Mouse (Mus musculus): ENCODE results near the gene 1110051M20Rik.

Gene 1110051M20Rik

DNA sequence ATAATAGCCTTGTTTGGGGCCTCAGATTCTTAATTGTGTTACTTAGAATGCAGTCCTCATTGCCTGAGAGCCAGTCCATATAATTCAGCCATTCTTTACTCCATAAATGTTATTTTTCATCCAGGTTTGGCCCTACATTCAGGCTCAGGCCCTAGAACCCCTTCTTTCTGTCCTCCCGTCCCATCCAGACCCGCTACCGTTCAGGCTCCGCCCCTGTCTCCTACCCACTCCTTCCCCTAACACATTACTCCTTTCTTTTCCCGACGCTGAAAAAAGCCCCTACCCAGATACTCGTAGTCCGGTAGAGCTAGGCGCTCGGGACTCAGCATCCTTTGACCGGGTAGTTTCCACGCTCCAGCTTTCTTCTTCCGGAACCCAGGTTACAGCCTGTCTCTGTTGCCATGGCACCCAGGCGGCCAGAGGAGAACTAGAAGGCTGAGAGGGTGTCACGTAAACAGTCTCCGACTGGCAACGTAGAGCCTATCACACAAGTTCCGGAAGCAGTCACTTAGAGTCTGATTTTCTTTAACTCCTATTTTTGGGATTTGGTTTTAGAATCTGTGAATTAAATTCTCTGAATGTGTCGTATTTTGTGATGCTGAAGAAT is at the start of gene 1110051M20Rik:
Gene 1110051M20Rik (minus strand): TSS at position 419 of the 607 bp plus-strand sequence.
- POLR2A ChIA-PET, result interaction anchor here in 3 of 4 experiments (0.6 to 2.1 kb wide), 16 partner anchors 8 to 206 kb away, joined by 3 to 9 read pairs (median 3); partner anchors contain the start of genes Lrp4 (in 3 of the 3), Arhgap1 (in 1 of the 3), Ckap5 (in 1 of the 3) and Zfp408 (in 1 of the 3)
- CTCF ChIA-PET, result interaction anchor here in 3 of 4 experiments (0.5 to 1.2 kb wide), 5 partner anchors 11 to 207 kb away, joined by 3 to 8 read pairs (median 4); partner anchors contain the start of gene Ddb2 (in 1 of the 3)

DNA sequence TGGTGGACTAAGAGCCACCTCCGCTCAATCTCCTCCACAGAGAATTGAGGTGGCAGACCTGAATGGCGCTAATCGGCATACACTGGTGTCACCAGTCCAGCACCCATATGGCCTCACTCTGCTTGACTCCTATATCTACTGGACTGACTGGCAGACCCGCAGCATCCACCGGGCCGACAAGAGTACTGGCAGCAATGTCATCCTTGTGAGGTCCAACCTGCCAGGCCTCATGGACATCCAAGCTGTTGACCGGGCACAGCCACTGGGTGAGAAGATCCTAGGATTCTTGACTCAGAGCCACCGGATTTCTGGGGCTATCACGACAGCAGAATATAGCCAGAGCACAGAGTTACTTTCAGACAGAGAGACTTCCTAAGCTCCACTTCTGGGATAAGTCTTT is 49.5 kb upstream of the 1110051M20Rik start:
- CTCF ChIA-PET, result interaction anchor here in 1 of 4 experiments (0.6 kb wide), 1 partner anchor 10 kb away, joined by 7 read pairs; no protein-coding TSS in a partner anchor
- POLR2A ChIA-PET, result interaction anchor here in 1 of 4 experiments (0.5 kb wide), 1 partner anchor 35 kb away, joined by 3 read pairs; no protein-coding TSS in a partner anchor

DNA sequence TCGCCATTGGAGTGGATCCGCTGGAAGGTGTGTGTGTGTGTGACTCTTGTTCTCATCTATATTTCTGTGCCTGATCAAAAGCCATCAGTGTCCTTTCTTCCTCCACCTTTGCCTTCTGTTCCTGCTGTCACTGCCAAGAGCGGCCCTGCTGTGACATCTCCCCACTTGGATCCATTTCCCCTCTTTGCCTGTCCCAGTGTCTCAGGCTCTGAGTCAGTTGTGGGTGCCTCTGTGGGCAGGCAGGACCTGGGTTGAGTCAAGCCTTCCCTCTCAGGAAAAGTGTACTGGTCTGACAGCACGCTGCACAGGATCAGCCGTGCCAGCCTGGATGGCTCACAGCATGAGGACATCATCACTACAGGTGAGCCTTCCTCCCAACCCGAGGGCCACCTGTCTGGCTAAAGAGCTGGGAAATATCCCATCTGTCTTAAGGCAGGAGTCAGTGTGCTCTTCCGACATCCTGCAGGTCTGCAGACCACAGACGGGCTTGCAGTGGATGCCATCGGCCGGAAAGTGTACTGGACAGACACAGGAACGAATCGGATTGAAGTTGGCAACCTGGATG is 47.6 kb upstream of the 1110051M20Rik start:
- POLR2A ChIA-PET, result interaction anchor here in 1 of 4 experiments (0.8 kb wide), 1 partner anchor 219 kb away, joined by 3 read pairs; no protein-coding TSS in a partner anchor
- CTCF ChIA-PET, result no interaction called here

DNA sequence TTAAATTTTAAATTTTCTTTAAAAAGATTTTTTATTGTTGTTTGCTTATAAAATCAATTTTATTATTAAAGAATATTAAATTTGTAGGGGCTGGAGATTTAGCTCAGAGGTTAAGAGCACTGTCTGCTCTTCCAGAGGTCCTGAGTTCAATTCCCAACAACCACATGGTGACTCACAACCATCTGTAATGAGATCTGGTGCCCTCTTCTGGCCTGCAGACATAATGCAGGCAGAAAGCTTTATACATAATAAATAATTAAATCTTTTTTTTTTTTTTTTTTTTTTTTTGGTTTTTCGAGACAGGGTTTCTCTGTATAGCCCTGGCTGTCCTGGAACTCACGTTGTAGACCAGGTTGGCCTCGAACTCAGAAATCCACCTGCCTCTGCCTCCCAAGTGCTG is 42.8 kb upstream of the 1110051M20Rik start:
- CTCF ChIA-PET, result interaction anchor here (0.5 to 2.3 kb wide), 32 partner anchors 9 to 375 kb away, joined by 3 to 12 read pairs (median 4); partner anchors contain the start of gene Lrp4 (in 1 of the 4)
- POLR2A ChIA-PET, result interaction anchor here in 2 of 4 experiments (0.5 to 1.0 kb wide), 4 partner anchors 144 to 250 kb away, joined by 3 read pairs; partner anchors contain the start of gene Ddb2 (in 1 of the 2)

DNA sequence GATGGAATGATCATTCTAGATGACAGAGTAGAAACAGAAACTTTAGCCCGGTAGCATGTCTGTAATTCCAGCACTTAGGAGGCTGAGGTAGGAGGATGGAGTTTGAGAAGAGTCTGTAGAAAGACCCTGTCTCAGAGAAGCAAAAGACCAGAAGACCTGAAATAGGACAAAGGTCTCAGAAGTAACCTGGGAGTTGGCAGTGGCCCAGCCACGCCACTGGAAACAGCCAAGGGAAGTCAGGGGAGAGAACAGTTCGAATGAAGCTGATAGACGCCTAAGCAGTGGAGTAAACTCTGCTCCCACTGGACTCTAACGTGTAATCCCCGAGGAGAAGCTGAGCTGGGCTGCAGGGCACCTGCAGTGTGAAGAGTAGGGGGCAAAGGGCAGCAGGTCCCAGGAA is 40.8 kb upstream of the 1110051M20Rik start:
- CTCF ChIA-PET, result interaction anchor here in 1 of 4 experiments (0.5 to 0.9 kb wide), 2 partner anchors 345 to 370 kb away, joined by 3 read pairs; no protein-coding TSS in a partner anchor
- POLR2A ChIA-PET, result no interaction called here

DNA sequence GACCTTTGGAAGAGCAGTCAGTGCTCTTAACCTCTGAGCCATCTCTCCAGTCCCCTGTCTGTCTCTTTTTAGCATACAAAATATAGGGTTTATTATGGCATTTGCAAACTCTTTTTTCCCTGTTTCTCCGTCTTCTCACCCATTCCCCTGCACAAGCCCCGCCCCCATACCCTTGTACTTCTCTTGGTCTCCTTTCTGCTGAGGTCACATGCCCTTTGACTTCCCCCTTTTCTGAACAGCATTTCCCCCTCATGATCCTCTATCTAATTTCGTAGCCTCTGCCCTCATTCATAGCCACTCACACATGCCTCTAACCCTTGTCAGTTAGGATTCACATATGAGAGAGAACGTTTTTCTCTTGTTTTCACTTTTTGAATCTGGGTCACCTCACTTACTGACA is 40.2 kb upstream of the 1110051M20Rik start:
- CTCF ChIA-PET, result no interaction called here

DNA sequence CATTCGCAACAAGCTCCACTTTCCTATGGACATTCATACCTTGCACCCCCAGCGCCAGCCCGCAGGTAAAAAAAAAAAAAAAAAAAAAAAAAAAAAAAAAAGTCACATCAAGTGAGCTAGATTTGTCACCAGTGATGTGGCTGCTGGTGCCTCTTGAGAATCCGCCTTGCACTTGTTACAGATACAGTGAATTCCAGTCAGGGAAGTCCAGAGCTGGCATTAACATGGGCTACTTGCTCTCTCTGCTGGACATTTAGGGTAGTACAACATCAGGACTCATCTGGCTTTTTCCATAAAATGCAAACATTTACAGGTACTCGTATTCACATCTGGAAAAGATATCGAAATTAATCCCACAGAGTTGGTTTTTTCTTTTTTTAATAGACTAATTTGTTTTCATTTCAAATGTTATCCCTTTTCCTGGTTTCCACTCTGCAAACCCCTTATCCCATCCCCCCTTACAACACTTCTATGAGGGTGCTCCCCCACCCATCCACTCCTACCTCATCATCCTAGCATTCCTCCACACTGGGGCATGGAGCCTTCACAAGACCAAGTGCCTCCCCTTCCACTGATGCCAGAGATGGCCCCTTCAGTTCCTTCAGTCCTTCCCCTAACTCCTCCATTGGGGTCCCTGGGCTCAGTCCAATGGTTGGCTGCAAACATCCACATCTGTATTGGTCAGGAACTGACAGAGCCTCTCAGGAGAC is 36.5 kb upstream of the 1110051M20Rik start:
- CTCF ChIA-PET, result interaction anchor here (0.6 to 3.9 kb wide), 56 partner anchors 9 to 1155 kb away, joined by 3 to 45 read pairs (median 4); partner anchors contain the start of genes Ddb2 (in 2 of the 4) and Arfgap2 (in 1 of the 4)
- POLR2A ChIA-PET, result interaction anchor here (0.5 to 1.6 kb wide), 21 partner anchors 15 to 631 kb away, joined by 3 to 8 read pairs (median 3); partner anchors contain the start of genes Arfgap2 (in 2 of the 4), Ckap5 (in 1 of the 4) and Ddb2 (in 1 of the 4)

More for the DNA sequence above, 40.2 kb upstream of the 1110051M20Rik start:
- POLR2A ChIA-PET, result no interaction called here

DNA sequence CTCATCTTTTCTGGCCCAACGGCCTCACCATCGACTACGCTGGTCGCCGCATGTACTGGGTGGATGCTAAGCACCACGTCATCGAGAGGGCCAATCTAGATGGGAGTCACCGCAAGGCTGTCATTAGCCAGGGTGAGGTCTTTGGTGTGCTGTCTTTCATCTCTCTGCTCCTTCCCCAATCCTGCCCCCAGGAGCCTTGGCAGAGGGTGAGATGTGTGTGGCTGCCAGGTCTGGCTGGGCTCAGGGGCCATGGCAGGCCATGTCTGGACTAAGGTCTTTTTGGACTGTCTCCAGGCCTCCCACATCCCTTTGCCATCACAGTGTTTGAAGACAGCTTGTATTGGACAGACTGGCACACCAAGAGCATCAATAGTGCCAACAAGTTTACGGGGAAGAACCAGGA is 35.9 kb upstream of the 1110051M20Rik start:
- ChIA-PET POLR2A (interaction anchor here in 3 of 4 experiments (0.5 to 1.6 kb wide), 15 partner anchors 14 to 365 kb away, joined by 3 to 8 read pairs (median 3); partner anchors contain the start of genes Arfgap2 (in 1 of the 3) and Ddb2 (in 1 of the 3)), CTCF (interaction anchor here (0.6 to 3.9 kb wide), 46 partner anchors 10 to 1156 kb away, joined by 3 to 45 read pairs (median 4); partner anchors contain the start of genes Arfgap2 (in 1 of the 4) and Ddb2 (in 1 of the 4))

DNA sequence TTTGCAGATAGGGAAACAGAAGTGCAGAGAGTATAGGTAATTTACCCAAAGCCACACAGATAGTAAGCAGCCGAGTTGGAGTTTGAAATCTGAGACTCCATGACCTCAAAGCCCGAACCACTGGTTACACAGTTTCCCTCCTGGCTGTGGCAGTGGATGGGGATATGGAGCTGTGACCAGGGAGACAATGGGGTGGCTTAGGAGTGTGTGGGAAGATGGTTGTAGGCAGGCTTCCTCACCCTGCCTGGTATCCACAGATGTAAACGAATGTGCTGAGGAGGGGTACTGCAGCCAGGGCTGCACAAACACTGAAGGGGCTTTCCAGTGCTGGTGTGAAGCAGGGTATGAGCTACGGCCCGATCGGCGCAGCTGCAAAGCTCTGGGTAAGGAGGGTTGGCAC is 32.3 kb upstream of the 1110051M20Rik start:
- ChIA-PET POLR2A (interaction anchor here in 3 of 4 experiments (0.6 to 2.8 kb wide), 10 partner anchors 8 to 254 kb away, joined by 3 to 11 read pairs (median 4); partner anchors contain the start of genes Lrp4 (in 2 of the 3) and Ddb2 (in 1 of the 3)), CTCF (interaction anchor here (0.5 to 2.3 kb wide), 10 partner anchors 10 to 525 kb away, joined by 3 to 8 read pairs (median 4); partner anchors contain the start of gene Lrp4 (in 1 of the 4))

DNA sequence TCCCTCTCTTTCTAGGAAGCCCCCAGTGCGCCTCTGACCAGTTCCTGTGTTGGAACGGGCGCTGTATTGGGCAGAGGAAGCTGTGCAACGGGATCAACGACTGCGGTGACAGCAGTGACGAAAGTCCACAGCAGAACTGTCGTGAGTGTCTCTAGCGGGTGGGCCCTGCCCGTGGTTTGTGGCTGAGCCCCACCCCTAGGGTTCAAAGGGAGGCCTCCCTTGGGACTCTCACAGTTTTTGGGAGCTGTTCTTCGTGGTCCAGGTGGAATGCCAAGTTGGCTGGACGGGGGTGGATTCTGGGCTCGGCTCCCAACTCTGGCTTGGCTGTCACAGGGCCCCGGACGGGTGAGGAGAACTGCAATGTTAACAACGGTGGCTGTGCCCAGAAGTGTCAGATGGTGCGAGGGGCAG is 31.8 kb upstream of the 1110051M20Rik start:
- CTCF ChIA-PET, result interaction anchor here (0.5 to 2.3 kb wide), 8 partner anchors 11 to 192 kb away, joined by 3 to 8 read pairs (median 4); no protein-coding TSS in a partner anchor
- POLR2A ChIA-PET, result interaction anchor here in 3 of 4 experiments (0.6 to 1.7 kb wide), 7 partner anchors 18 to 303 kb away, joined by 3 to 8 read pairs (median 4); partner anchors contain the start of gene Ddb2 (in 1 of the 3)

DNA sequence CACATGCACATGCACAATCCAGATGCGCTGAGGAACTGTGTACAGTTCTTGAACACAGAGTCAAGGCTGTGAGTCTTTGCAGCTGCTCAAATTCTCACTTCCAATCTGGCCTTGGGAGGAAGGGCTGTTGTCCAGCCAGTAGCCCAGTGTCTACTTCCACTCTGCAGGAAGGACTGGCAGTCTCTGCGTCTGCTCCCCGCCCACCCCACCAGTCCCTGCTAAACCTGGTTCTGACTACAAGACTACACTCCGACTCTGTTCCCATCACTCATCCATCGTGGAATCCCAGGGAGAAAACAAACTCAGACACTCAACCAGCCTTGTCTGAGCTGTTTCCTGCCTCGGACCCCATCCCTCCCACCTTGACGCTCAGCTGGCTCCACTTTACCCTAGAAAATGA is 31.3 kb upstream of the 1110051M20Rik start:
- ChIA-PET CTCF (interaction anchor here in 2 of 4 experiments (1.0 to 2.3 kb wide), 3 partner anchors 11 to 190 kb away, joined by 4 to 6 read pairs (median 5); no protein-coding TSS in a partner anchor), POLR2A (interaction anchor here in 3 of 4 experiments (0.7 to 1.7 kb wide), 5 partner anchors 17 to 304 kb away, joined by 3 to 8 read pairs (median 4); no protein-coding TSS in a partner anchor)

DNA sequence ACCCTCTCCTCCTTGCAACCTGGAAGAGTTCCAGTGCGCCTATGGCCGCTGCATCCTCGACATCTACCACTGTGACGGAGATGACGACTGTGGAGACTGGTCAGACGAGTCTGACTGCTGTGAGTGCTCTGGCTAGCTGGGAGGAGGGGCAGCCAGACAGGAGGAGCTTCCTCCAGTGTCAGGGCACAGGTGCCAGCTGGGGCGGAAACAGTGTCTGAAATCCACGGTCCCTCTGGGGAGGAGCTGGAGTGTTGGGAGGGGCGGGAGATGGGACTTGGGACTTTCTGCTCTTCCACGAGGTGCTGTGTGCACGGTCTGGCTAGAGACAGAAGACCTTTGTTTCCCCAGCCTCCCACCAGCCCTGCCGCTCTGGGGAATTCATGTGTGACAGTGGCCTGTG is 29.9 kb upstream of the 1110051M20Rik start:
- POLR2A ChIA-PET, result interaction anchor here in 2 of 4 experiments (0.6 to 2.1 kb wide), 4 partner anchors 11 to 237 kb away, joined by 3 to 8 read pairs (median 4); partner anchors contain the start of gene Ddb2 (in 1 of the 2)
- CTCF ChIA-PET, result interaction anchor here in 1 of 4 experiments (0.6 to 1.1 kb wide), 2 partner anchors 13 to 17 kb away, joined by 3 read pairs; no protein-coding TSS in a partner anchor

DNA sequence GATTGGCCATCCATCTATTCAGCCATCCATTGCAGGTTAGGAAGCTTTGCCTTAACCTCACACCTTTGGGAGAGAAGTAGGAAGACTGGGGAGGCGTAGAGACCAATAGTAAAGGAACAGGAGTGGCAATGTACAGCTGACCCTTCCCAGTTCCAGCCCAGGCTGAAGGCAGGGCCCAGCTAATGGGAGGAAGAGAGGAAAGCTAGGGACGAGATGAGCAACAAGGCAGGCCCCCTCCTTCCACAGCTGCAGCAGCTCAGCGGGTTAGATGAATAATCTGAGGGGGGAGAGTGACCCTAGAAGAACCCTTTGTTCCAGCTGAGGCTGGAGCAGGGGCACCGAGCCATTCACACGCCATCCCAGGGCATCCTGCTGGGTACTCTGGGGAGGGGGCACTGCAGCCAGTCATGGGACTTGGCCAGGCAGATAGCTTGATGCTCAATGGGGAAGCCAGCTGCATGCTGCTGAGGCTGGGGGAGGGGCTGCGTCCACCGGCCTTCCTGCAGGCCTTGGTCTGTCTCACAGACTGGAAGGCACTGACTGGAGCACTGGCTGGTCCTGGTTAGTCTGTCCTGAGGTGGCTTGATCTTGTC is 25.6 kb upstream of the 1110051M20Rik start:
- CTCF ChIA-PET, result interaction anchor here in 3 of 4 experiments (0.6 to 1.7 kb wide), 10 partner anchors 10 to 520 kb away, joined by 3 to 8 read pairs (median 4); no protein-coding TSS in a partner anchor
- POLR2A ChIA-PET, result interaction anchor here in 3 of 4 experiments (1.0 to 2.8 kb wide), 8 partner anchors 8 to 234 kb away, joined by 3 to 11 read pairs (median 3); partner anchors contain the start of genes 1110051M20Rik (in 1 of the 3), Ckap5 (in 1 of the 3) and Ddb2 (in 1 of the 3)

DNA sequence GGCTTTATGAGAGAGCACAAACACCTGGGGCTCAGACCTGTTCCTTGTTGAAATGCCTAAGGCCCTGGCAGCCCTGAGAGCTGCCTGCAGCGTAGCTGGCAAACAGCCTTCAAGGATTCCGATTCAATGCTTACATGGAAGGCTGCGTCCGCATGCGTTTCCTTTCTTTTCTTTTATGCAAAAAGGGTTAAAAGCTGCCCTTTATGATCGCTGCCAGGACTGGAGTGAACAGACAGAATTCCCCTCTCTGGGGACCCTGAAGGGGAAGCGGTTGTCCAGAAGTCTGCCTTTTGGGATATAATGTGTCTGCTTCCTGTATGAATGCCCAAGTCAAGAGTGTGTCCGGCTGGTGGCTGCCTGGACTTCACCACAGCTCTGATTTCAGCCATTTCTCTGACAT is 23.1 kb upstream of the 1110051M20Rik start:
- POLR2A ChIA-PET, result interaction anchor here in 2 of 4 experiments (0.6 to 2.8 kb wide), 7 partner anchors 8 to 398 kb away, joined by 3 to 11 read pairs (median 5); partner anchors contain the start of gene Ckap5 (in 1 of the 2)
- CTCF ChIA-PET, result interaction anchor here (0.5 to 1.4 kb wide), 9 partner anchors 9 to 357 kb away, joined by 3 to 9 read pairs (median 3); partner anchors contain the start of gene Mybpc3 (in 1 of the 4)

DNA sequence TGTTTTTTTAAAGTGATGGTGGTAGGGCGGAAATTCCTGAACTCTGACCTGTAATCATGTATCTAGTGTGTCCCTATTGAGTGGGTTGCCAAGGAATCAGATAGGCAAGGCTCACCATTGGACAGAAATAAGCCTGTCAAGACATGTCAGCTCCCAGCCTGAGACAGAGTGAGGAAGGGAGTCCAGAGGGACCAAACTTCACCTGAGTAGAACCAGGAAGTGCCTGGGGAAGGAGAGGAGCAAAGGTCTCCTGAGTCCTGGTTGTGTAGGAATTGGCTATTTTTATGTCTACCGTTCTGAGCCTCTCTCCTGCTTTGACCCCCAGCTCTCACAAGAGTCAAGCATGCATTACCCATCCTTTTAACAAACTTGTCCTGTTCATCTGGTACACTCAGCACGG is 21.4 kb upstream of the 1110051M20Rik start:
- CTCF ChIA-PET, result interaction anchor here in 2 of 4 experiments (0.5 to 0.9 kb wide), 3 partner anchors 8 to 15 kb away, joined by 3 to 5 read pairs (median 3); partner anchors contain the start of gene Lrp4 (in 1 of the 2)
- POLR2A ChIA-PET, result interaction anchor here in 2 of 4 experiments (0.7 to 1.2 kb wide), 2 partner anchors 15 to 61 kb away, joined by 3 to 10 read pairs; partner anchors contain the start of gene Ckap5 (in 1 of the 2)

DNA sequence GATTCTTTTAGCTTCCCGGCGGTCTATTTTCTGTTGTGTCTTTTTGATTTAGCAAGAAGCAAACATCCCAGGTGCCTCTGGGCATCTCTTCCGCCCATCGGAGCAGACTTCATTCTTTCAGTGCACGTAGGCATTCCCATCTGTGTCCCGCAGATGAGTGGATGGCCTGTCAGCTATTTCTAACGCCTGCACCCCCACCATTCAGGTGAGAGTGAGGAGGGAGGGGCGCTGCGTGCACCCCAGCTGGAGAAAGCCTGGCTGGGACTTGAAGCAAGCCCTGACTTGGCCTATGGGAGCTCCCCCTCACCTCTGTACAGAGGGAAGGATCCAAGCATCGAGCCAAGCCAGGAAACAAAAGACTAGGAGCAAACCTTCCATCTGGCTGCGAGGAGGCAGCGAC is 18.2 kb upstream of the 1110051M20Rik start:
- ChIA-PET POLR2A (interaction anchor here in 2 of 4 experiments (0.8 to 2.5 kb wide), 13 partner anchors 11 to 348 kb away, joined by 3 to 8 read pairs (median 3); partner anchors contain the start of genes 1110051M20Rik (in 1 of the 2), Arfgap2 (in 1 of the 2), Ckap5 (in 1 of the 2) and Ddb2 (in 1 of the 2)), CTCF (interaction anchor here (0.5 to 1.3 kb wide), 6 partner anchors 14 to 588 kb away, joined by 3 to 6 read pairs (median 4); no protein-coding TSS in a partner anchor)
